Mouse (Mus musculus) urinary bladder, postnatal 10 days (tissue): ENCODE data around the gene Ak1.

ENCODE experiments used
- DNase-seq: peaks from one replicate; pipeline ENCODE4 v3.0.0; 2022; ENCODE audit warnings: low spot score

The Ak1 gene

GRCm38 (mm10) chr2:32601417-32602065 is 20.0 kb upstream of the Ak1 start:
- DNase-seq = no peak

- peak; percentile 68 for DNase-seq
Observed at GRCm38 (mm10) chr2:32602600-32603054, 18.9 kb upstream of the Ak1 start.

DNA sequence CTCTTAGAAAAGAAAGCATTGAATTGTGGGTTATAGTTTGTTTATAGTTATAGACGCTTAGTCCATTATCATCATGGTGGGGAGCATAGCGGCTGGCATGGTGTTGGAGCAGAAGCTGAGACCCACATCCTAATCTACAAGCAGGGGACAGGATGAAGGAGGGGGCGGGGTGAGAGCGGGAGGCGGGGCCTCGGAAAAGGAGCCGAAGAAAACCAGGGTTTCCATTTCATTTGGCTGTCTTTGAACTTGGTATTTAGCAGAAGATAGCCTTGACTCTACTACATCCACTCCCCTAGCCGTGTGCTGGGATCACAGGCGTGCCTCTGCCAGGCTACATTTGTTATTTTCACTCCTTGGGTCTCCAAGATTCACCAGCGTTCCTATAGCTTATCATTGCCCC is 16.9 kb upstream of the Ak1 start:
- DNase-seq = no peak

DNA sequence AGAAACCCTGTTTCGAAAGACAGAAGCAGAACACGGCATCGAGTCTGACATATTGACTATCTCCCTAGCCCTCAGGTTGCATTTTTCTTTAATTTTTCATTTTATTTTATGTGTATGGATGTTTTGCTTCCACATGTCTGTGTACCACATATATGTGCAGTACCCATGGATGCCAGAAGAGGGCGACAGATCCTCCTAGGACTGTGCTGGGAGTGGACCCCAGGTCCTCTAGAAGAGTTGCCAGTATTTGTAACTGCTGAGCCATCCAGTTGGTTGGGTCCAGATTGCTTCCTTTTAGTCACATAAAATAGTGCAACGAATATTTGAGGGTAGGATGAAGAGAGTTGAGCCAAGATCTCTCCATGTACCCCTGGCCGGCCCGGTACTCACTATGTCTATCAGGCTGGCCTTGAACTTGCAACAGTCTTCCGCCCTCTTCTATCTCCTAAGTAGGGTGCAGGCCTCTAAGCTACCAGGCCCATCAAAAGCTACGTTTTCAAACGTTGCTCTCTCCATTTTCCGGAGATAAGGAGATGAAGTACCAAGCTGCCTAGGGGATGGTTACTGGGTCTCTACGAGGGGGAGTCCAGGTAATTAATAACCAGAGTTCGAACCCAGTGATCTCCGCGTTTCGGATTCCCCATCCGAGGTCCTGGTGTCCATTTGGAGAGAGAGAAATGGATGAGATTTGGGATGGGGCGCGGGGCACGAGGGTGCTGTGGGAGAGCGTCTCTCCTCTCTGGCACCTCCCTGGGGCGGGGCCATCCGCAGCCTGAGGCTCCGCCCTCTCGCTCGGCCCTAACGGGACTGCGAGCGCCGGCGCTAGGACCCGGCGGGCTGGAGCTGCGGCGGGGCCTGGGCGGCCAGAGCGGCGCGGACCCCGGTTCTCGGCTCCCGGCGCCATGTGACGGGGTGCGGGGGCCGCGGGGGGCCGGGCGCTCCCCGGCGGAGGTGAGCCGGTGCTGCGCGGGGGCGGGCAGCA is 15.1 kb upstream of the Ak1 start:
- DNase-seq = no peak

GRCm38 (mm10) chr2:32607262-32607947 is 14.2 kb upstream of the Ak1 start:
- DNase-seq = no peak

DNA sequence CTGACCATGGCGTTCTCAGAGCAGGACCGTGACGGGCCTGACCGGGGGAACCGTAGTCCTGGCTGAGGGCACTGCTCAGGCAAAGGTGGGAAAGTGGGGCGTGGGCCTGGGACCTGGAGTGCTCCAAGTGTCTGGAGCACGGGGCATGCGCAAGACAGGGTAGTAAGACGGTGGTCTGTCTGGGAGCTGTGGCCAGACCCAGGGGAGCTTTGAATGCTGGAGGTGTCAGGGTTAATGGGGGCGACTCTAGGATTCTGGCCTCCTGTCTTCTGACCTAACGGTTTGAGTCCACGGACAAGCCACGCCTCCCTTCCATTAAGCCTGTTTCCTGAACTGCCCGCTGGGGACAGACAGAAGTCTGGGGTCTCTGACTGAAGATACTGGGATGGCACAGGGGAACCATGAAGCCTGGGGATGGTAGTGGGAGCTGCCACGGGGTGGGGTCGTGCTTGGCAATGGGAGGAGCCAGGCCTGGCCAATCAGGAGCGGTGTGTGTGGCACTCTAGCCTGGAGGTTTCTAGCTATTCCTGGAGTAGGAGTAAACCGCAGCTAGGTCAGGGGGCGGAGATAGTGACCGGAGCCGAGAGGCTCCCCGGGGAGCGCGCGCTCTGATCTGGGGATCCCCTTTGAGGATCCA is 13.3 kb upstream of the Ak1 start:
- DNase-seq = no peak

DNA sequence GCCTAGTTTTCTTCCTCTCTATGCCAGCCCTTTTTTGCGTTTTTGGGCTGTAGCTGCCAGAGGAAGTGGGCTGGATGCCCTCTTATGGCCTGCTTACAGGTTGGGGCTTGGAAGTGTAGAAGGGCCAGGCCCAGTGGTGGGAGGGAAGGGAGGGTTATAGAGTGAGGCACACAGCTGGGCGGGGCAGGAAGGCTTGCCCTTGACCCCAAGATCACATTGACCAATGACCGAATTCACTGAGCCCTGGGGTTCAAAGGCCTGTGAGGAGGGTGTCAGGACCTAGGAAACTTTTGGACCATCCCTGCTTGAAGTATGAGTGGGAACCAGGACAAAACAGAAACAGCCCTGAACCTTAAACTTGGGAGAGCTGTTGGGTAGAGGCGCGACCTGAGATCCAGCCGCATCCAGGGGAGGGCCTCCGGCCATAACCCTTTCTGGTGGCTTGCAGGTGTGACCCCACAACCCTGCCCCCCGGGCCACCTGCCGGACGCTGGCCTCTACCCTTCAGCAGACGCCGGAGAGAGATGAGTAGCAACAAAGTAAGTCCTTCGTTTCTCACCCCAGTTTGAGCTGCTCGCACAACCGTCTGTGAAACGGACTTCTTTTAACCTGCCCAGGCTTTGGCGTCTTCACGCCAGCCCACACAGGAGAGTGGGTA is 12.7 kb upstream of the Ak1 start:
- DNase-seq = no peak

DNA sequence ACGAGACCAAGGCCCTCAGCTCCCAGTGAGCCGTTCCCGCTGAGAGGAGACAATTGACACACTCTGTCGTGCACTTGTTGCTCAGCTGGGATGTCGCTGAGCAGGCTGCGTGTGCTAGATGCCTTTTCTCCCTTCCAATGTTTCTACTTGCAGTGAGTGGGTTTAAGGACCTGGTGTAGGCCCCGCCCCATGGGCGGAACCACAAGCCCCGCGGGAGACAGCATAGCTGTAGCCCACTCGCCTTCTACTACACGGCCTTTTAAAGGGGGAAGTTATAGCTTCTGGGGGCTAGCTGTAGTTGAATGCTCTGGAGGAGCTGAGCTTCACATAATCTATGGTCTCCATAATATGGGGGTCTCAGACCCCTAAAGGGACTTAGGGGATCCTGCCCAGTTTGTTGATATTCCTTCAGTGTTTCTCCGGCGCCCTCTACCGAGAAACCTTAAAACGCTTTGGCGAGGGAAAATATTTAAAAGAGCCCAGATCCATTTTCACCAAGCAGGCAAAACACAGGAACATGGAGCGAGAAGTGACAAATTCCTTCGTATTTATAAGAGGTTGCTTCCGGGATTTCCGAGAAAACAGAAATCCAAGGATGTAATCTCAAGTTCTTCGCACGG is 10.8 kb upstream of the Ak1 start:
- no peak for DNase-seq

DNA sequence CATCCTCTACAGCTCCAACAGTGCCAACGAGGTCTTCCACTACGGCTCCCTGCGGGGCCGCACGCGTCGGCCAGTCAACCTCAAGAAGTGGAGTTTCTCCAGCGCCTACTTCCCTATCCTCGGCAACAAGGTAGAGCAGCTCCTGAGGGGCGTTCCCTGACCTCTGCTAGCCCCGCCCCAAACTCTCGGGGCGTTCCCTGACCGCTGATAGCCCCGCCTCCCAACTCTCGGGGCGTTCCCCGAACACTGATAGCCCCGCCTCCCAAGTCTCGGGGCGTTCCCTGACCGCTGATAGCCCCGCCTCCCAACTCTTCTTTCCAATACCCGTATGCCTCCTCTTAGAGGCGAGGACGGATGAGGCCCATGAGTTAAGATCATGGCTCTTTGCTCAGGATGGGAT is 9.3 kb upstream of the Ak1 start:
- no peak for DNase-seq

GRCm38 (mm10) chr2:32617109-32617508 is 4.4 kb upstream of the Ak1 start:
- no peak for DNase-seq

DNA sequence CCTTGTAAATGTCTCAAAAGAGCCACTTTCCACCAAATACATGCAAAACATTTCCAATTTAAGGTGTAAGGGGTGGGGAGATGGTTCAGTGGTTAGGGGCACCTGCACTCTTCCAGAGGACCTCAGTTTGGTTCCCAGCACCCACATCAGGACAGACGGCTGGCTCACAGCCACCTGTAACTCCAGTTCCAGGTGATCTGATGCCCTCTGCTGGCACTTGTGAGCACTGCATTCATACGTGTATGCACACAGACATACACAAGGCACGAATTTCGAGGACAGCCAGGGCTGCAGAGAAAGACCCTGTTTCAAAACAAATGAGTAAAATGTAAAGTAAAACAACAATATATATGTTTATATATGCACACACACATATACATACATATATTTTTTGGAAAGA is 4.0 kb upstream of the Ak1 start:
- no peak for DNase-seq

DNA sequence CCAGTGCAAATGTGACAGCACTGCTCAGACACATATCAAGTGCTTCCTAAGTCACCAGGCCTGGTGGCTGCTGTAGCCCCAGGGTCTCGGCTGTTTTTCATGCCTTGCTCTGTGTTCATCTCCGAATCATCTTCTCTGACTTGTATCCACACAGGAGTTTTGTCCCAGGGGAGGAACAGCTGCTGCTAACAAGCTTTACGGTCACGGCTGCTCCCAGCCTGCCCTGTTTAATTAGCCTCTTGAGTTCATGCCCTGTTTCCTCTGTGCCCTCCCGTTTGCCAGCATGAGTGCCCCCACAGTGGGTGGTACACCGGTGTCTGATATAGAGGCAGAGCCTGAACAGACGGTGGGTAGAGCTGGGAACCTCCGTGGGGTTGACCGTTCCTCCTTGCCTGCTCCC is 3.5 kb upstream of the Ak1 start:
- DNase-seq = no peak

DNA sequence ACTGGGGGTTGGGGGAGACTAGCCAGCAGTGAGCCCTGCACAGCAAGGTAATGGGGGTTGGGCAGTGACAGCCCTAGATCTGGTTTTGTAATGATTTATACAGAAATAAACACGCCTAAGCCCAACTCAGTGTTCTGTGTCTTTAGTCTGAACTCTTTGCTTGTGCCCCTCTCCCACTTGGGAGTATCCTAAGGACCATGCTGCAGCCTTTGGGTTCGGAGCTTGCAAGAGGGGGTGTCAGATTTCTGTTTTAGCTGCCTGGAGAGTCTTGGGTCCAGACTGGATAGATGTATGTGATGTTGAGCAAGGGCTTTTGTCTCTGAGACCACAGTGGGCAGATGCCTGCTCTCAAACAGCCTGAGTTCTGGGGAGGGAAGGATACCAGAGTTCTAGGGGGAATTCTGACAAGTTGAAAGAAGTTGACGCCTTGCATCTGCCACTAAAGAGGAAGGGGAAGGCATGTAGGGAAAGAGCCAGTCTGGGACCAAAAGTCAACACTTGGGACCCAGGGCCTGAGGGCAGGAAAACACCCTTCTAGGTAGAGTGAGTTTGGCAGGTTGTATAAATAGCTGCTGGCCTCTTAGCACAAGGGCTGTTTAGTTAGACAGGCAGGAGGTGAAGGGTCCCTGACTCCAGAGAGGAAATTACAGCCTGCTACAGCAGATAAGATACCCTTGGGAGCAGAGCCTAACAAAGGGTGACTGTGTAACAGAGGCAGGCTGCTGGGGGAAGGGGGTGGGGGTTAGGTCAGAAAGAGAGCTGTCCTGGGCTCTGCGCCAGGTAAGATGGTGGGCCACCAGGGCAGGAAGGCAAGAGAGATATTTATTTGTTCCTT is 659 bp upstream of the Ak1 start:
- no peak for DNase-seq

- DNase-seq = no peak
Observed at GRCm38 (mm10) chr2:32624111-32624748, 2.7 kb downstream of the Ak1 start.

DNA sequence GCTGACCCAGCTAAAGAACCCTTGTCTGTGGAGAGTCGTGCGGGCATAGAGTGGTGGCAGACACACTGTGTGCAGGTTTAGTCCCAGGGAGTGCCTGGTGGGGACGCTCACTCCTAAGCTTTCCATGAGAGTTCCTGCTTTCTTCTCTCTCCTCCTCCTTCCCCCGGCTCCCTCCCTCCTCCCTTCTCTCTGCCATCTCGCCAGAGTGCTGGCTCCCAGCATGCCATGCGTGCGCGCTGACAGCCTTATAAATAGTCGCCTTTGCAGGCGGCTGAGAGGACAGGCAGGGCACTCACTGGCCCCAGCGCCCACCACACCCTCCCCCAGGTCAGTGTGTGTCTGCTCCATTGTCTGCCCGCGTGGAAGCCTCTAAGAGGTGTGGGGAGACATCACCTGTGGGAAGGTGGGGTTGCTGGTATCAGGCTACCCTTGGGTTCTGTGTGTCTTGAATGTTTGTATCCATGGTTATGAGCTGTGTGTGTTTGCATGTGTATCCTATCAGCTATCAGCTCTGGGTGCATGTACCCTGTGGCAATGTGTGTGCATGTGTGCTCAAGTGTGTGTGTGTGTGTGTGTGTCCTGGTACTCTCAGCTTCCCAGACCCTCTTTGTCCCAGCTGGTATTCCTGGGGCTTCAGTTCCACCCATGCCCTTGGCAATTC is 3.8 kb downstream of the Ak1 start:
- no peak for DNase-seq

DNA sequence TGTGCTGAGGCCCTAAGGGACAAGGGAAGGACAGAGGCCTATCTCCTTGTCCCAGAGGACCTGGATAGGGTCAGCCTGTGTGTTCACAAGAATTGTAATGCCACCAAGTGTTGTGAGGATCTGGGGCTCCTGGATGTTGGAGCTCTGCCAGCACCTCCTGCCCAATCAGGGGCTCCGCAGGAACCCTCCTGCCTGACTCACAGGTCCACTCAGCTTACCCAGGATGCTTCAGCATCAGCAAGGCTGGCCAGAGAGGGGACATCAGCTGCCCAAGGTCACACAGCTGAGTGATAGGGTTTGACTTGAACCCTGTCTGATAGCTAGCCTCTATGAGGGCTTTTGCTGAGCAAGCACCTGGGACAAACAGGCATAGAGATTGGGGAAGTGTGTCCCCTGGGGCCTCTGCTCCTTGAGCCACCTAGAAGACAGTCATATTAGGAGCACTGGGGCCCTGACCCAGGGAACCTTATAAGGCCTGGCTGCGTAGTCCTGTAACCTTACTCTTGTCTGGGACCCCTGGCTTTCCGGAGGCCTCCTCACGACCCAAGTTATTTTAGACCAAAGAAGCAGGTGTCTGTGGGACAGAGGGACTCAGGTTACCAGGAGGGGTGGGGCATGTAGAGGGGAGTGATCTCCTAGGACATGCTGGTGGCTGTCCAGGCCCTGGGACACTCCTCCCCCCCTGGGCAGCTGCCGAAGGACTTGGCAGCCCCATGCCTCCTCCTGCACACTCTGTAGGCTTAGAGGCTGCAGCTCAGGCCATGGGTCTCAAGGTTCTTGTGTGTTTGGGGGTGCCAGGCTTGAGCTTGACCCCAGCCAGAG is 4.5 kb downstream of the Ak1 start:
- no peak for DNase-seq

DNA sequence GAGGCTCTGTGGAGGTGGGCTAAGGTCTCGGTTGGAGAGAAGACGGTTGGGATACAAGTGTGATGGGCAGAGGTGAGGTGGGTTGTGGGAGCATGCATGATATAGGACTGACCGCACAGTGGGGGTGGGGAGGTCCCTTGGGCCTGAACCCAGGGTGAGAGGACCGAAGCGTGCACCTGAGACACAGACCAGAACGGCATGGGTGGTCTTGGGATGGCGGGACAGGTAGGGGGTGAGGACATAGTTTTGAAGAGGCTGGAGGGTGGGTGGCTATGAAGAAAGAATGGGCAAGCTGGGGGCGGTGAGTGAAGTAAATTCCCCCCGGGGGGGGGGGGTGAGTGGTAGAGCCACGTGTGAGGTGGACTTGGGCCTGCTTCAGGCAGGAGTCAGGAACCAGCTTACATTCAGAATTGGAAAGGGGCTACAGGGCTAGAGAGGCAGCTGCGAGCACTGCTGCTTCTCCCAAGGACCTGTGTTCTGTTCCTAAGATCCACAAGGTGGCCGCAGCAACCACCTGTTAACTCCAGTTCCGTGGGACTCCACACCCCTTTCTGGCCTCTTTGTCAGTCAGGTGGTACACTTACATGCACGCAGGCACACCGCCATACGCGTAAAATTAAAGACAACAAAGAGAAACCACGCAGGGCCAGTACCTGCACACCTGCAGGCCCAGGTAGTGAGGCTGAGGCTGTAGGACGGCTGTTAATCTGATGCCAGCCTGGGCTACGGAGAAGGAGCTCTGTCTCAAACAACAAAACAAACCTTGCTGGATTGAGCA is 5.9 kb downstream of the Ak1 start:
- DNase-seq = no peak
